Mouse (Mus musculus): ENCODE measurements at regions not wholly inside any gene's neighbourhood (a gene's known extent, or its start where the extent isn't known, plus 50 kb on each side); places are given as distances from the start of the nearest gene placed in this dataset.
"Not testable (repeated sequence)": the region's sequence is repeated elsewhere in the genome, so short reads cannot be mapped to it uniquely, and the experiment has no call there.

- DNase-seq (ENCODE audit: low spot score in 2 of 2) = no peak
Observed at GRCm38 (mm10) chr10:30470831-30471230, 129.7 kb downstream of the Trmt11 start.

GRCm38 (mm10) chr10:30450616-30451015, 149.9 kb downstream of the Trmt11 start:
- no peak for DNase-seq (ENCODE audit: low spot score in 2 of 2)

- DNase-seq (ENCODE audit: low spot score in 2 of 2) = no peak
Observed at GRCm38 (mm10) chr10:30447057-30447456, 153.5 kb downstream of the Trmt11 start.

- peak in 1 of 2 experiments; percentile 41 for DNase-seq (ENCODE audit: low spot score in 2 of 2)
Observed at GRCm38 (mm10) chr10:30446572-30446971, 154.0 kb downstream of the Trmt11 start.

- no peak for DNase-seq (ENCODE audit: low spot score in 2 of 2)
Observed at GRCm38 (mm10) chr10:30439802-30440201, 160.7 kb downstream of the Trmt11 start.

GRCm38 (mm10) chr10:30426420-30426923, 174.1 kb downstream of the Trmt11 start:
- peak in 1 of 2 experiments; percentile 7 for DNase-seq (ENCODE audit: low spot score in 2 of 2)

- DNase-seq (ENCODE audit: low spot score in 2 of 2) = peak; percentile 19 to 70
Observed at GRCm38 (mm10) chr10:30419391-30420043, 181.0 kb downstream of the Trmt11 start.

- no peak for DNase-seq (ENCODE audit: low spot score in 2 of 2)
Observed at GRCm38 (mm10) chr10:30416314-30416713, 184.2 kb downstream of the Trmt11 start.

GRCm38 (mm10) chr10:30411736-30412135, 188.8 kb downstream of the Trmt11 start:
- no peak for DNase-seq (ENCODE audit: low spot score in 2 of 2)

GRCm38 (mm10) chr10:30405669-30406393, 194.7 kb downstream of the Trmt11 start:
- peak in 1 of 2 experiments; percentile 30 for DNase-seq (ENCODE audit: low spot score in 2 of 2)

GRCm38 (mm10) chr10:30370542-30370941, 170.2 kb upstream of the Cenpw start:
- DNase-seq (ENCODE audit: low spot score in 2 of 2) = no peak

- not testable (repeated sequence) for DNase-seq (ENCODE audit: low spot score in 2 of 2)
Observed at GRCm38 (mm10) chr10:30360811-30361210, 160.5 kb upstream of the Cenpw start.

GRCm38 (mm10) chr10:30359051-30359450, 158.7 kb upstream of the Cenpw start:
- DNase-seq (ENCODE audit: low spot score in 2 of 2) = no peak

GRCm38 (mm10) chr10:30342965-30343478, 142.7 kb upstream of the Cenpw start:
- no peak for DNase-seq (ENCODE audit: low spot score in 2 of 2)

- DNase-seq (ENCODE audit: low spot score in 2 of 2) = no peak
Observed at GRCm38 (mm10) chr10:30328334-30329014, 128.1 kb upstream of the Cenpw start.

GRCm38 (mm10) chr10:30327849-30328248, 127.5 kb upstream of the Cenpw start:
- no peak for DNase-seq (ENCODE audit: low spot score in 2 of 2)

- DNase-seq (ENCODE audit: low spot score in 2 of 2) = no peak
Observed at GRCm38 (mm10) chr10:30326861-30327260, 126.5 kb upstream of the Cenpw start.

GRCm38 (mm10) chr10:30295871-30296270, 95.5 kb upstream of the Cenpw start:
- not testable (repeated sequence) for DNase-seq (ENCODE audit: low spot score in 2 of 2)

GRCm38 (mm10) chr10:30281666-30282065, 81.3 kb upstream of the Cenpw start:
- DNase-seq (ENCODE audit: low spot score in 2 of 2) = no peak

GRCm38 (mm10) chr10:30280451-30280850, 80.1 kb upstream of the Cenpw start:
- DNase-seq (ENCODE audit: low spot score in 2 of 2) = no peak

- DNase-seq (ENCODE audit: low spot score in 2 of 2) = no peak
Observed at GRCm38 (mm10) chr10:30279978-30280377, 79.6 kb upstream of the Cenpw start.

GRCm38 (mm10) chr10:30278987-30279386, 78.6 kb upstream of the Cenpw start:
- no peak for DNase-seq (ENCODE audit: low spot score in 2 of 2)
